Mouse (Mus musculus): ENCODE measurements around the gene Slc9a5. TPM values are rescaled to one million over a fixed set of nuclear protein-coding genes. Genes with fewer than 3 reads are reported as not detected.

The Slc9a5 gene
- polyA plus RNA-seq, 1 experiment from 2014 or later = 12.3 TPM

DNA sequence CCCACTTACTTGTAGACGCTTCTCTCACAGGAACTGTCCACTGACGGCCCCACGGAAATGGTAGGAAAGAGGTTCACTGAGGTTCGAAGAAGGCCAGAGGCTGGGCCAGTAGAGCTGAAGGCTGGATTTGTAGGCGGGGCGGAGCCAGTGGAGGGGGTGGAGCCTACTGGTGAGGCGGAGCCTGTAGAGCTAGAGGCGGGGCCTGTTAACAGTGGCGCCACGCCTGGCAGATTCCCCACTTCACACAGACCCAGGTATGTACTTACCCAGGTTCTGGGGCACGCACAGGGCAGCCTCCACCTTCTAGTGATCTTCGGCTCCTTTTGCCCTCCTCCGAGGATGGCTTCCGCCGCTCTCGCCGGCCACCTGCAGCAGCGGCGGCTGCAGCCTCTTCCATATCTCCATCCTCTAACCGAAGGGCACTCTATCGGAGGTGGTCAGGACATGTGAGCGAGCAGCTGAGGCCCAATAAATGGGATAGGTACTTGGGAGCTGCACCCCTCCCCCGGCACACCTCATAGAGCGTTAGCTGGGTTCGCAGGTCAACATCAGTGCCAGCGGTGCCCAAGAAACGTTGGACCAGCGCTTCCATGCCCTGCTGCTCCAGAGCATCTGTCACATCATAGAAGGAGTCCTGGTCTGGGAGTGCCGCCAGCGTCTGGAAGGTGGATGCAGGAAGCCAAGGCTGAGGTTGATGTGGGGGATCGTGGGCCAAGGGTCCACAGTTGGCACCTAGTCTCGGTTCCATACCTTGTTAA is 12.1 kb upstream of the Slc9a5 start:
- Histone ChIP-seq H3K4me2 (ENCODE audit: low read length) (peak overlapping the region; percentile 22; the same call in 1 of the 2 replicates), H3K27ac (ENCODE audit: low read depth, low read length) (no peak overlapping the region), H3K9me3 (ENCODE audit: control insufficient read depth, low read length) (no peaks in the 10 kb centered on the region), H3K9ac (ENCODE audit: low read depth, low read length) (no peak overlapping the region), H3K4me3 (ENCODE audit: low read length) (peak overlapping the region; percentile 13; the same call in 1 of the 2 replicates), H3K27me3 (replicated peaks; ENCODE audit: control insufficient read depth, insufficient read depth, low read length) (no peaks in the 10 kb centered on the region), H3K36me3 (ENCODE audit: control insufficient read depth, insufficient read depth, low read length) (0 out of 2 replicates have a peak, but pooled peaks cover 3% of the 10 kb centered on the region), H3K4me1 (ENCODE audit: control insufficient read depth, insufficient read depth, low read depth, low read length) (no peaks in the 10 kb centered on the region)
- 55% methylated on average over 32 of the region's 32 CpGs for WGBS
- peak; percentile 30 for ATAC-seq

DNA sequence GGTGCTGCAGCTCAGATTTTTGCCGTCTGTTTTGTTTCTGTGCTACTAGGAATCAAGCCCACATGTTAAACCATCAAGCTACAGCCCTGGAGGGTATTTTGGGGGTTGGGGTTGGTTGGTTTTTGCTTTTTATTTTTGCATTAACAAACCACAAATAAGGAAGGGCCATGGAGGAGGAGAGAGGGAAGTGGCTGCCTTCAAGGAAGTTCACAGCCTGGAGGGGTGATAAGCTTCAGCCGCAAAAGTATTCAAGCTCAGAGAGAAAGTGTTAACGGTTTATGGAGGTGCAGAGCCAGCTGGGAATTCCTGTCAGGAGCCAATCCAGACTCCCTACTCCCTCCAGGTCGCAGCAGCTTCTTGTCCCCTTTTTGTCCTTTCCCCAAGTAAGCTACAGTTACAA is 9.7 kb upstream of the Slc9a5 start:
- H3K4me2 ChIP-seq (ENCODE audit: low read length) = no peak overlapping the region
- ATAC-seq = no peak
- H3K36me3 ChIP-seq (ENCODE audit: control insufficient read depth, insufficient read depth, low read length) = no peaks in the 10 kb centered on the region
- no peak overlapping the region for H3K27ac ChIP-seq (ENCODE audit: low read depth, low read length)
- WGBS = 60% methylated on average over 4 of the region's 4 CpGs
- no peaks in the 10 kb centered on the region for H3K27me3 ChIP-seq (replicated peaks; ENCODE audit: control insufficient read depth, insufficient read depth, low read length)
- H3K4me3 ChIP-seq (ENCODE audit: low read length) = no peak overlapping the region
- H3K9me3 ChIP-seq (ENCODE audit: control insufficient read depth, low read length) = no peaks in the 10 kb centered on the region
- no peak overlapping the region for H3K9ac ChIP-seq (ENCODE audit: low read depth, low read length)
- no peaks in the 10 kb centered on the region for H3K4me1 ChIP-seq (ENCODE audit: control insufficient read depth, insufficient read depth, low read depth, low read length)

DNA sequence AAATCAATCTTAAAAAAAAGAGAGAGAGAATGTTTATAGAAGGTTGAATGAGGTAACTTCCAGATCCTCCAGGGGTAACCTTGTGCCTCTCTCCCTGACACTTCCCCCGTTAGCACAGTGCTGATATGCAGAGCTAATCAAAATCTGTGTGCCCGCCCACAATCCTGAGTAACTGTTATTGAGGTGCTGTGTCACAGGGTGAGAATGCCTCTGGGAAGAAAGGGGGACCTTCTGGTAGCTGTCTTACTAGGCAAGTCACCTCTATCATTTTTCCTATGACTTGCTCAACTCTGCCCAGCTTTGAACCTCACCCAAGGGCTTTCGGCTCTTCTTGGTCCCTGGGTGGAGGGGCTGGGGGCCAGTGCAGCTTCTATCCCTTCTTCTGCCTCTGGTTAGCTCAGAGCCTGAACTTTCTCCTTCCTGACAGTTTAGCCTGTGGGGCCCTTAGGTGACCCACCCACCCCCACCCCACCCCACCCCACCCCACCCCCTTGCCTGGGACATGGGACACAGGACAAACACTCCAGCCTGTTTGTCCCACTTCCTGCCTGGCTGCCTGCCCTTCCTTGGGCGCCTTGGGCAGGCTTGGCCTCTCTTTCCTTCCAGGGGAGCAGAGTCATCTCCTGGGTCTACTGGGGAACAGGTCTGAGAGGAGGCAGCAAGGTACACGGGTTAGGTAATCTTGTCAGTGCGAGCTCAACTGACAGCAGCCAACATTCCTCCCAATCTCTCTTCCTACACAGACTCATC is 8.6 kb upstream of the Slc9a5 start:
- Histone ChIP-seq H3K27ac (ENCODE audit: low read depth, low read length) (no peak overlapping the region), H3K4me2 (ENCODE audit: low read length) (no peak overlapping the region), H3K9ac (ENCODE audit: low read depth, low read length) (no peak overlapping the region), H3K9me3 (ENCODE audit: control insufficient read depth, low read length) (no peaks in the 10 kb centered on the region), H3K4me3 (ENCODE audit: low read length) (no peak overlapping the region), H3K36me3 (ENCODE audit: control insufficient read depth, insufficient read depth, low read length) (no peaks in the 10 kb centered on the region), H3K27me3 (replicated peaks; ENCODE audit: control insufficient read depth, insufficient read depth, low read length) (no peaks in the 10 kb centered on the region), H3K4me1 (ENCODE audit: control insufficient read depth, insufficient read depth, low read depth, low read length) (no peaks in the 10 kb centered on the region)
- 86% methylated on average over 6 of the region's 6 CpGs for WGBS
- no peak for ATAC-seq

DNA sequence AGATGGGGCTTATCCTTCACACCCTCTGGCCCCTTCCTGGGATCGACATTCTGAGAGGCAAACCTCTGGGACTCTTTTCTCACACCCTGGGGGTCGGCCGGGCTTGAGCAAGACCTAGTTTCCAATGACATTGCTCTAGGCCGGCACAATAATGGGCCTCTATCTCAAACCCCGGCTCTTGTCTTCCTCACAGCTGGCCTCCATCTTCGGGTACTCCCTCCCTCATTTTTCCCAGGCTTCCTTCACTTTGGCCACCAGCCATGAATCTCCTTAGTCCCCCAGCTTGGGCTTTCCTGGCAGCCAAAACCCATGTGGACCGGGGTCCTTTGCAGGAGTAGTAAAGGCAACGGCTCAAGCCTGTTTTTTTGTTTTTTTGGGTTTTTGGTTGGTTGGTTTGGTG is 7.2 kb upstream of the Slc9a5 start:
- Histone ChIP-seq H3K4me1 (ENCODE audit: control insufficient read depth, insufficient read depth, low read depth, low read length) (peaks cover 2% of the 10 kb centered on the region), H3K27me3 (replicated peaks; ENCODE audit: control insufficient read depth, insufficient read depth, low read length) (no peaks in the 10 kb centered on the region), H3K36me3 (ENCODE audit: control insufficient read depth, insufficient read depth, low read length) (no peaks in the 10 kb centered on the region), H3K4me3 (ENCODE audit: low read length) (no peak overlapping the region), H3K9ac (ENCODE audit: low read depth, low read length) (no peak overlapping the region), H3K27ac (ENCODE audit: low read depth, low read length) (0 out of 2 replicates have a peak overlapping the region, but pooled peaks have one; percentile 6), H3K9me3 (ENCODE audit: control insufficient read depth, low read length) (no peaks in the 10 kb centered on the region), H3K4me2 (ENCODE audit: low read length) (no peak overlapping the region)
- WGBS = 37% methylated on average over 8 of the region's 8 CpGs
- no peak for ATAC-seq

GRCm38 (mm10) chr8:105342768-105343167 is 5.9 kb upstream of the Slc9a5 start:
- Histone ChIP-seq H3K27me3 (replicated peaks; ENCODE audit: control insufficient read depth, insufficient read depth, low read length) (peaks cover 3% of the 10 kb centered on the region; the same call in 1 of the 2 replicates), H3K9me3 (ENCODE audit: control insufficient read depth, low read length) (no peaks in the 10 kb centered on the region)
- ATAC-seq = no peak

GRCm38 (mm10) chr8:105343791-105344574 is 4.7 kb upstream of the Slc9a5 start:
- H3K4me3 ChIP-seq (ENCODE audit: low read length) = no peak overlapping the region
- peaks cover 10% of the 10 kb centered on the region for H3K4me1 ChIP-seq (ENCODE audit: control insufficient read depth, insufficient read depth, low read depth, low read length)
- ATAC-seq = no peak
- no peaks in the 10 kb centered on the region for H3K9me3 ChIP-seq (ENCODE audit: control insufficient read depth, low read length)
- peaks cover 3% of the 10 kb centered on the region; the same call in 1 of the 2 replicates for H3K27me3 ChIP-seq (replicated peaks; ENCODE audit: control insufficient read depth, insufficient read depth, low read length)
- no peak overlapping the region for H3K9ac ChIP-seq (ENCODE audit: low read depth, low read length)
- no peak overlapping the region for H3K27ac ChIP-seq (ENCODE audit: low read depth, low read length)
- no peak overlapping the region for H3K4me2 ChIP-seq (ENCODE audit: low read length)
- H3K36me3 ChIP-seq (ENCODE audit: control insufficient read depth, insufficient read depth, low read length) = no peaks in the 10 kb centered on the region
- WGBS = 79% methylated on average over 8 of the region's 8 CpGs

More at GRCm38 (mm10) chr8:105342768-105343167, 5.9 kb upstream of the Slc9a5 start:
- 73% methylated on average over 4 of the region's 4 CpGs for WGBS
- Histone ChIP-seq H3K27ac (ENCODE audit: low read depth, low read length) (no peak overlapping the region), H3K9ac (ENCODE audit: low read depth, low read length) (no peak overlapping the region), H3K4me3 (ENCODE audit: low read length) (no peak overlapping the region), H3K4me2 (ENCODE audit: low read length) (no peak overlapping the region), H3K4me1 (ENCODE audit: control insufficient read depth, insufficient read depth, low read depth, low read length) (peaks cover 10% of the 10 kb centered on the region), H3K36me3 (ENCODE audit: control insufficient read depth, insufficient read depth, low read length) (no peaks in the 10 kb centered on the region)

- Histone ChIP-seq H3K4me2 (ENCODE audit: low read length) (no peak overlapping the region), H3K36me3 (ENCODE audit: control insufficient read depth, insufficient read depth, low read length) (no peaks in the 10 kb centered on the region), H3K4me3 (ENCODE audit: low read length) (no peak overlapping the region), H3K27ac (ENCODE audit: low read depth, low read length) (no peak overlapping the region), H3K4me1 (ENCODE audit: control insufficient read depth, insufficient read depth, low read depth, low read length) (peaks cover 12% of the 10 kb centered on the region), H3K9me3 (ENCODE audit: control insufficient read depth, low read length) (no peaks in the 10 kb centered on the region), H3K27me3 (replicated peaks; ENCODE audit: control insufficient read depth, insufficient read depth, low read length) (peaks cover 3% of the 10 kb centered on the region; the same call in 1 of the 2 replicates), H3K9ac (ENCODE audit: low read depth, low read length) (no peak overlapping the region)
- no peak for ATAC-seq
- WGBS = 65% methylated on average over 7 of the region's 7 CpGs
Measured at GRCm38 (mm10) chr8:105345061-105345975, 3.3 kb upstream of the Slc9a5 start.
